Mouse (Mus musculus): ENCODE data around the gene Rubcn. TPM values are rescaled to one million over a fixed set of nuclear protein-coding genes. Genes with fewer than 3 reads are reported as not detected.

The Rubcn gene
- total and polyA plus RNA-seq, 3 experiments, result 27.7 to 40.4 (median 28.0) TPM

GRCm38 (mm10) chr16:32815160-32815605 lies 62.4 kb downstream of the Rubcn start:
- H3K4me1 ChIP-seq (ENCODE audit: control insufficient read depth in 1 of 2, insufficient read depth in 2 of 2), result peaks cover 11 to 12% of the 10 kb centered on the region in 2 experiments
- dilution Hi-C loops (cut with MboI; ENCODE audit: extremely low pct_ligation_motif_present, extremely low pct_unique_long_range_greater_than_20kb, low sequenced_read_pairs), result no loop called here
- peak overlapping the region in 1 of 3 experiments; percentile 57 for H3K4me3 ChIP-seq (replicated peaks in 1 of 3; ENCODE audit: low read depth in 2 of 3, low read length in 2 of 3, poor library complexity in 1 of 3)
- H3K4me2 ChIP-seq (ENCODE audit: insufficient read depth, low read depth, poor library complexity, severe bottlenecking), result peak overlapping the region; percentile 17
- in situ Hi-C loops (cut with MboI; ENCODE audit: low pct_ligation_motif_present, low pct_unique_long_range_greater_than_20kb, low sequenced_read_pairs), result loop anchor here (5.0 to 10.0 kb wide), 3 partner anchors 47 to 340 kb away; no protein-coding TSS in a partner anchor
- no peaks in the 10 kb centered on the region for H3K27me3 ChIP-seq (replicated peaks)
- no peak overlapping the region for H3K27ac ChIP-seq (ENCODE audit: insufficient read depth, low read depth)
- H3K9me3 ChIP-seq (replicated peaks; ENCODE audit: low read length), result no peaks in the 10 kb centered on the region
- no peaks in the 10 kb centered on the region for H3K79me2 ChIP-seq (replicated peaks; ENCODE audit: control insufficient read depth, extremely low read depth, insufficient read depth, poor library complexity, severe bottlenecking)
- TF ChIP-seq HCFC1 (IDR thresholded peaks at IDR 0.05; ENCODE audit: low read depth, low read length), result no peak
- TF ChIP-seq MYC (IDR thresholded peaks at IDR 0.05; ENCODE audit: low read depth, low read length), result no peak
- no peak for TF ChIP-seq ZKSCAN1 (IDR thresholded peaks at IDR 0.05; ENCODE audit: borderline replicate concordance, low read depth, low read length)
- TF ChIP-seq NRF1 (IDR thresholded peaks at IDR 0.05; ENCODE audit: low read depth, low read length), result no peak
- no peak for TF ChIP-seq TBP (conservative IDR thresholded peaks at IDR 0.05; ENCODE audit: low read depth, low read length)
- TF ChIP-seq BHLHE40 (IDR thresholded peaks at IDR 0.05; ENCODE audit: low read depth, low read length), result no peak
- no peak for TF ChIP-seq MXI1 (IDR thresholded peaks at IDR 0.05; ENCODE audit: low read depth, low read length)
- TF ChIP-seq TCF12 (IDR thresholded peaks at IDR 0.05; ENCODE audit: low read depth, low read length), result no peak
- TF ChIP-seq ELF1 (IDR thresholded peaks at IDR 0.05; ENCODE audit: low read depth, low read length), result no peak
- TF ChIP-seq ZC3H11A (IDR thresholded peaks at IDR 0.05; ENCODE audit: low read depth, low read length), result no peak
- peak; percentile 86 for TF ChIP-seq ZNF384 (IDR thresholded peaks at IDR 0.05; ENCODE audit: low read depth, low read length)
- TF ChIP-seq ZMIZ1 (IDR thresholded peaks at IDR 0.05; ENCODE audit: low read depth, low read length), result no peak
- TF ChIP-seq SMC3 (IDR thresholded peaks at IDR 0.05; ENCODE audit: low read depth, low read length), result no peak
- no peak for TF ChIP-seq GABPA (IDR thresholded peaks at IDR 0.05; ENCODE audit: insufficient replicate concordance, low read depth, low read length)
- peak; percentile 86 for TF ChIP-seq CHD2 (IDR thresholded peaks at IDR 0.05; ENCODE audit: low read length)
- TF ChIP-seq USF2 (conservative IDR thresholded peaks at IDR 0.05; ENCODE audit: low read depth, low read length), result no peak
- TF ChIP-seq CHD1 (IDR thresholded peaks at IDR 0.05; ENCODE audit: low read depth, low read length), result no peak
- no peak for TF ChIP-seq E2F4 (IDR thresholded peaks at IDR 0.05; ENCODE audit: insufficient replicate concordance, low read depth, low read length)
- TF ChIP-seq SIN3A (IDR thresholded peaks at IDR 0.05; ENCODE audit: low read length), result no peak
- no peak for TF ChIP-seq MAX (IDR thresholded peaks at IDR 0.05; ENCODE audit: low read length)
- peak; percentile 37; the same call in 1 of the 2 replicates for TF ChIP-seq MEF2A (IDR thresholded peaks at IDR 0.05; ENCODE audit: borderline replicate concordance, low read depth, low read length)
- DNase-seq (ENCODE audit: extremely low read depth), result no peak
- 0 out of 2 replicates have a peak overlapping the region, but pooled peaks have one; percentile 28 for H3K9ac ChIP-seq (ENCODE audit: insufficient read depth, low read depth)
- H3K36me3 ChIP-seq (replicated peaks in 1 of 2; ENCODE audit: control insufficient read depth in 1 of 2, insufficient read depth in 1 of 2, low read length in 1 of 2), result no peaks in the 10 kb centered on the region

DNA sequence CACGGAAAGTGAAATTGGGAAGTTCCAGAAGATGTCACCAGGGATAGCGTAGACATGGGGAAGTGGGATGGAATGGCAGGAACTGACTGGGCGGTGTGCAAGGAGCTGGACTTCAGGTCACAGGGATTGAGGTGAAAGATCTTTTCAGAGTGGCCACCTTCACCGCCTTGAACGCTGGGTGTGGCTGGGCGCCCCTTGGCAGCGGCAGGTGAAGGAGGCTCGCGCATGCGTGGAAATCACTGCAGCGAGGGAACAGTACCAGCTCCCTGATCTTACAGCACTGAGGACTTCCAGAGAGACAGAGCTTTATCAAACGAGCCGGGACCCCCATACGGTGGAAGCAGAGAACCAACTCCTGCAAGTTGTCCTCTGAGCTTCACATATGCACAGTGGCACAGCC lies 63.0 kb downstream of the Rubcn start:
- H3K27me3 ChIP-seq (replicated peaks), result no peaks in the 10 kb centered on the region
- H3K27ac ChIP-seq (ENCODE audit: insufficient read depth, low read depth), result no peak overlapping the region
- no peaks in the 10 kb centered on the region for H3K79me2 ChIP-seq (replicated peaks; ENCODE audit: control insufficient read depth, extremely low read depth, insufficient read depth, poor library complexity, severe bottlenecking)
- dilution Hi-C loops (cut with MboI; ENCODE audit: extremely low pct_ligation_motif_present, extremely low pct_unique_long_range_greater_than_20kb, low sequenced_read_pairs), result no loop called here
- H3K36me3 ChIP-seq (replicated peaks in 1 of 2; ENCODE audit: control insufficient read depth in 1 of 2, insufficient read depth in 1 of 2, low read length in 1 of 2), result no peaks in the 10 kb centered on the region
- H3K9ac ChIP-seq (ENCODE audit: insufficient read depth, low read depth), result peak overlapping the region; percentile 28; the same call in 1 of the 2 replicates
- H3K4me2 ChIP-seq (ENCODE audit: insufficient read depth, low read depth, poor library complexity, severe bottlenecking), result peak overlapping the region; percentile 17
- no peak for DNase-seq (ENCODE audit: extremely low read depth)
- in situ Hi-C loops (cut with MboI; ENCODE audit: low pct_ligation_motif_present, low pct_unique_long_range_greater_than_20kb, low sequenced_read_pairs), result loop anchor here (5.0 to 10.0 kb wide), 3 partner anchors 120 to 340 kb away; no protein-coding TSS in a partner anchor
- H3K9me3 ChIP-seq (replicated peaks; ENCODE audit: low read length), result no peaks in the 10 kb centered on the region
- H3K4me1 ChIP-seq (ENCODE audit: control insufficient read depth in 1 of 2, insufficient read depth in 2 of 2), result peaks cover 11 to 12% of the 10 kb centered on the region in 2 experiments
- peak overlapping the region in 1 of 3 experiments; percentile 57 for H3K4me3 ChIP-seq (replicated peaks in 1 of 3; ENCODE audit: low read depth in 2 of 3, low read length in 2 of 3, poor library complexity in 1 of 3)
- TF ChIP-seq NRF1 (IDR thresholded peaks at IDR 0.05; ENCODE audit: low read depth, low read length) (peak; percentile 84), TBP (conservative IDR thresholded peaks at IDR 0.05; ENCODE audit: low read depth, low read length) (no peak)
